Mouse (Mus musculus): ENCODE measurements around the gene Palm2.

DNA sequence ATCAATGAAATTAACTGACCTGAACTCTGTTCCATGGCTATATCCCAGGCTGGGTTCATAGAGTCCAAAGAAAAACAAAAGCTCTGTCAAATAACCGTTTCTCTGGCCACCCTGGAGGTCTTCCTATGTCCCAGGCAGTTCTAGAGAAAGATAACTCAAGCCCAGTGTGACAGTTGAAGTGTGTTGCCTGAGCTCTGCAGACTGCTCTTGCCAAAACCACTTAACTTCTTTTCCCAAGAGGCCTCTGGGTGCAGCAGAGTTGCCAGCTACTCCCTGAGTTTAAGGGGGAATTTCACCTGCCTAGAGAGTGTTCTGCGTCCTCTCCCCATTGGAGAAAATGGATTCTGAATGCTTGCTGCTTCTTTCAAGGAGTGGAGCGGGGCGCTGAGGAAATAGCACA is 158.7 kb downstream of the Palm2 start:
- TF ChIP-seq POLR2A (IDR thresholded peaks at IDR 0.05; ENCODE audit: low read depth, low read length) (no peak), CTCF (IDR thresholded peaks at IDR 0.05; ENCODE audit: borderline replicate concordance, insufficient read depth, low read length) (no peak)

All from embryonic fibroblast, embryonic 13.5 days (primary cell).